Mouse (Mus musculus): ENCODE data around the gene Txndc2.

GRCm38 (mm10) chr17:65594687-65595086, 47.3 kb downstream of the Txndc2 start:
- TF ChIP-seq CTCF (IDR thresholded peaks at IDR 0.05; ENCODE audit: low read depth) (no peak), EP300 (IDR thresholded peaks at IDR 0.05; ENCODE audit: low read depth) (no peak)
